Mouse (Mus musculus) lung, adult 2 months (tissue): ENCODE results near the gene Sertad4. TPM values are rescaled to one million over a fixed set of nuclear protein-coding genes. Genes with fewer than 3 reads are reported as not detected.

ENCODE experiments used
- DNase-seq: peaks from one replicate; pipeline ENCODE4 v3.0.0; 2022
- H3K4me1 ChIP-seq: fragments of 200-500 bp; 2 replicates; pipeline ENCODE4 v1.6.1; 2011; ENCODE audit warnings: low read length; ENCODE audit not compliant: control insufficient read depth, insufficient read depth
- H3K4me3 ChIP-seq: fragments of 200-500 bp; replicated peaks from 2 replicates; pipeline ENCODE3; 2011; ENCODE audit warnings: low read depth, mild to moderate bottlenecking, control low read depth, low read length; ENCODE audit errors: extremely low read depth
- CTCF ChIP-seq: fragments of 200-500 bp; IDR thresholded peaks from 2 replicates; pipeline ENCODE4 v1.5.1; 2011; ENCODE audit warnings: mild to moderate bottlenecking, low read length, control low read depth; ENCODE audit not compliant: insufficient read depth
- POLR2A ChIP-seq: fragments of 200-500 bp; IDR thresholded peaks from 2 replicates; pipeline ENCODE4 v1.6.1; 2011; ENCODE audit warnings: low read depth, mild to moderate bottlenecking, control low read depth, low read length, borderline replicate concordance; ENCODE audit errors: extremely low read depth
- WGBS: fragments of 180-500 bp; shearing (Covaris S2); methylation state at CpG from one replicate; pipeline ENCODE4 v1.1.7; 2018; 5-methylcytosine and 5-hydroxymethylcytosine counted together
- polyA plus RNA-seq: library from polyadenylated mRNA; depleted of rRNA; stranded (reverse); fragments of >200 nt; gene quantifications from 2 replicates; pipeline ENCODE4 v1.2.3, GENCODE M21; 2012; rRNA removed

Gene Sertad4
- polyA plus RNA-seq, 1 experiment: 1.7 TPM

DNA sequence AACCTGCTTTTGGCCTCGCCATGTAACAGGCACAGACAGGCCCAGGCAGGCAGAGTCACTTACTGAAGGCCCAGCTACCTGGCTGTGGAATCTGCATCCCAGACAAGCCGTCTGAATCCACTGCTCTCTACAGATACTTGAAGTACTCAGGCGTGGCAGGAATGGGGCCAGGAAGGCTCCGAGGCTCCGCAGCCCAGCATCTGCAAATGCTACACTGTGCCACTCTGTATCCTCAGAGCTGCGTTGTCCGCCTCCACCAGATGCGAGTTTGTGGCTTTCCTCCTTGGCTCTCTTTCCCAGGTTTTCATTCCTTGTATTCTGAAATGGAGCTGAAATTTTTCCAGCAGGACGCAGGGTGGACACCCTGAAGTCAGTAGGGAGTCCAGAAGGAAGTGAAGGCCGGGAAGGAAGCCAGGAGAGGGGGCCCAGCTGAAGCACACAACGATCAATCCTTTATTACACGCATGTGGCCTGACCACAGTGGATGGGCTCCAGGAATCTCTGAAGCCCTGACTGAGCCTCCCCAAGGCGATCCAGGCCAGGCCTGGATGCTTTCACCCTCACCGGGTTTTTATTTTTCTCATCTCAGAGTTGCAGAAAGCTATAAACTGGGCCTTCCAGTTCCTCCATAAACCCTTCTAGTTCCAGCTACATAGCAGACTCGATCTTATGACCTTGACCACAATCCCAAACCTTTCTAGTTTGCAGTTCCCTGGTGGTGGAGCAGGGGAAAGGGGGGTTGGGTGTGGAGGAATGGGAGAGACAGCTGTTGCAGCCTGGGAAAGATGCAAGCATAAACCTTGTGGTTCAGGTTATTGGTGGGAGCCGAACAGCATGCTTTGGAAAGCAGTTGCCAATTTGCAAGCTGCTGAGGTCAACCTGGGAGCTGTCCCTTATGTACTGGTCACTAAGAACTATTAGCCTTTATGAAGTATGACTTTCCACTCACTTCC lies 57.1 kb downstream of the Sertad4 start:
- TF ChIP-seq CTCF (no peak), POLR2A (no peak)
- 61% methylated on average over 16 of the region's 16 CpGs for WGBS
- Histone ChIP-seq H3K4me1 (no peaks in the 10 kb centered on the region), H3K4me3 (no peak overlapping the region)
- DNase-seq: no peak

DNA sequence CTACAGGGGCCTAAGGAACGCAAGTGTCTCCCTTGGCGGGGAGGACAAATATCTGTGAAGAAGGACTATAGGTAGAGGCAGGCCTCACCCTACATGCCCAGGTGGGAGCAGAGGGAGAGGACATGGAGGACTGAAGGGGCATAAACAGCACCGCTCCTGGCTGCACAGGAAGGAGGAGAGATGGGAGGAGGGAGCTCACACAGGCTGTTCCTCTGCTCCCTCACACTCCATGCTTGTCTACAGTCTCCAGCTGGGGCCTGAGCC lies 58.6 kb downstream of the Sertad4 start:
- Histone ChIP-seq H3K4me3 (no peak overlapping the region), H3K4me1 (no peaks in the 10 kb centered on the region)
- no peak for DNase-seq
- WGBS: 85% methylated on average over 3 of the region's 3 CpGs
- TF ChIP-seq POLR2A: no peak
- TF ChIP-seq CTCF: no peak

DNA sequence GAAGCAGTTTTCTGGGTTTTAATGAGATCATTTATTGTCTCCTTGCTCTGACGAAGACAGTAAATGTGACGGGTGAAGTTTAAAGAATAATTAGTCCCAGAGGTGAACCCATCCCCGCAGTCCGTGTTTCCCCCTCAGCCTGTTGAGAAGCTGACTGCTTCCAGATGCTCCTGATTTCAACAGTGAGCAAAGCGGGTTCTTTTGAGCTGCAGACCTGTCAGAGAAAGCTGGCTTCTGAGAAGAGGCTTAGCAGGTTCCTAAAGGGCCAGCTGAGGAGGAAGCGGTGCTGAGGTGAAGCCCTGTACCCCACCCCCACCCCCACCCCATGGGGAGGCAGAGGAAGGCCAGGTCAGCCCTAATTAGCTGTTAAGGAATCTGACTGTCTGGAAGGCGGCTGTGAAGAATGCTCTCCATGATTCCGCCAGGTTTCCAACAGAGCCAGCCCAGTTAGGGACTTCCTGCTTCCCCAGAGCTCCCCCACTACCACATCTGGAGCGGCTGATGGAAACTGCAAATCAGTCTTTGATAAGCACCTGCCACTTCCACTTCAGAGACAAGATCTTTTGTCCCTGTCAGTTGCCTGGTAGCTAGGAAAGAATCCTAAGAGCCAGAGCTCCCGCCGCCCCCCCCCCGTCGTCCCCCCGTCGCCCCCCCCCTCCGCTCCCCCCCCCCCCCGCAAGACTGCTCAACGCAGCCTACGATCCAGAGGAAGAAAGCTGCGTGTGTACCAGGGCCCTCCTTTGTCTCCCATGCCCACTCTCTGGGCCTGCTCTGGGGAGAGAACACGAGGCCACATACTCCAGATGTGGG lies 59.1 kb downstream of the Sertad4 start:
- Histone ChIP-seq H3K4me1 (no peaks in the 10 kb centered on the region), H3K4me3 (no peak overlapping the region)
- no peak for TF ChIP-seq CTCF
- TF ChIP-seq POLR2A: no peak
- WGBS: 24% methylated on average over 13 of the region's 21 CpGs
- DNase-seq: no peak

DNA sequence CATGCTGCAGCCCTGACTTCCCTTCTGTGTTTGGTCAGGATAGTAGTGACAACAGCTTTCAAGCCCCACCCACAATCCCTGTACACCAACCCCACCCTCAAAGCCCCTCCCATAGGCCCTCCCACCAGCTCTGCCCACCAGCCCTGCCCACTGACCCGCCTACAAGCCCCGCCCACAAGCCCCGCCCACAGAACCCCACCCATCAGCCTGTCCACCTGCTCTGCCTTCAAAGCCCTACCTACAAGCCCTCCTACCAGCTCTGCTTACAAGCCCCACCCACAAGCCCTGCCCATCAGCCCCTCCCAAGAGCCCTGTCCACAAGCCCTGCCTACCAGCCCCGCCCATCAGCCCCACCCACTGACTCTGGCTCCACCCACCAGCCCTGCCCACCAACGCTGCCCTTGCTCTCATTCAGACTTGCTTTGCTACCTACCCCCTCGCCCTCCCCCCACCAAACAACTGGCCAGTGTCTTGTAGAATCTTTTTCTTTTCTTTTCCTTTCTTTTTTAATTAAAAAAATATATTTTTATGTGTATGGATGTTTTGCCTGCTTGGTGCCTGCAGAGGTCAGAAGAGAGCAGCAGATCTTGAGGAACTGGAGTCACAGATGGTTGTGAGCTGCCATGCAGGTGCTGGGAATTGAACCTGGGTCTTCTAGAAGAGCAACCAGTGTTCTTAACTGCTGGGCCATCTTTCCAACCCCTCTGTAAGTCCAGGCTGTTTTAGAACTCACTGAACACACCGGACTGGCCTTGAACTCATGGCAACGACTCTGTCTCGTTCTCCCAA lies 60.4 kb downstream of the Sertad4 start:
- TF ChIP-seq POLR2A: no peak
- Histone ChIP-seq H3K4me1 (no peaks in the 10 kb centered on the region), H3K4me3 (no peak overlapping the region)
- 65% methylated on average over 9 of the region's 9 CpGs for WGBS
- no peak for DNase-seq

Other genes starting within 250 kb of the Sertad4 start
- gene Hhat, start 84.5 kb downstream of the Sertad4 start, polyA plus RNA-seq: 2.5 and 2.7 TPM in 2 replicates
- 0.07 and 0.11 TPM in 2 replicates for gene Syt14, start 180.0 kb upstream of the Sertad4 start, polyA plus RNA-seq